Mouse (Mus musculus) left cerebral cortex, adult 11 months (tissue): Measurements from ENCODE around the gene Olfr1301.

Experiments used
- DNase-seq: peaks from one replicate; pipeline ENCODE4 v3.0.0; 2022; ENCODE audit warnings: low spot score

The Olfr1301 gene

DNA sequence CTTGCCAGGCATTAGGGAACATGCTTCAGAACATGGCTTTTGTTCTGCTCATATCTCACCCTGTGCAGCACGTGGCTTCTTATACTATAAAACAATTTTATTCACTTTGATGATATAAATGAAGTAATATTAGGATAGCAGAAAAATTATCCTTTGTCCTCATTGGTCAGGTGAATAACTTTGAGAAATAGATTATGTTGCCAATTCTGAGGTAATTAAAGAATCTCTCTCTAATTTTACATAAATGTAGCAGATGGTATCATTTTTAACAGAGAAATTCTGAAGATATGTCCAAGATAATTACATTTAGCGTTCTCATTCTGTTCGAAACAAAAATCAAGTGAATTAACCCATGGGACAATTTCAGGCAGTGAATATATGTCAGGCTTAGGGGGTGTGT, at the start of gene Olfr1301:
Gene Olfr1301, plus strand, starts transcription at position 301 of the 400 bp plus-strand sequence.
- DNase-seq: no peak

DNA sequence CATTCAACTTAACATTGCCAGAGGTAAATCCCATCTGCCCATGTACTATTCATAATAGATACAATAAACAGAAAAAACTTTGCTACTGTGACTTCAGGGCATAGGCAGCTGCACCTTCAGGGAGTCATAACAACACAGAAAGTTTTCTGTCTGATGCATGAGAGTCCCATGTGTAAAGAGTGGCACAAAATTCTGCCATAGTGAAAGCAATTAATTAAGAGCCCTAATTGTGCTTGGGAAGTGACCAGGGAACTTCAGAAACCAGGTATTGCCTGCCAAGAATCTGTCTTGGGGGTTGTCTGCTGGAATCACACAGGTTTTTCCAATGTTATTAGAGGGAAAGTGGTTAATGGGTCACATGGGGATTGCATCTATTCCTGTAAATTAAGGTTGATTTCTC, 24.1 kb upstream of the Olfr1301 start:
- DNase-seq: no peak

DNA sequence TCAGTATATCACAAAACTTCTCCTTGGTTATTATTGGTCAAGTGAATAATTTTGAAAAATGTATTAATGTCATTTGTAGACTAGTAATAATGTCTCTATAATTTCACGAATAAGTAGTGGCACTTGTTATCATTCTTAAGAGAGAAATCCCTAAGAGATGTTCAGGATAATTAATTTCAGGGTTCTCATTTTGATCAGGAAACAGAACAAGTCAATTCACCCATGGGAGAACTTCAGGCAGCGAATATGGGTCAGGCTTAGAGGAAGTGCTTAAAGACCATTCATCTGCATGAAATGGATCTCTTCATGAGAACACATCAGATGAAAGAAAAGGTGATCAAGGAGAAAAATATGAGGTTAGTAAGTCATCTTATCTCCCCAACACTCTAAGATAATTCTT, 26.3 kb downstream of the Olfr1301 start, which contains the start of gene Olfr1302:
Gene Olfr1302, plus strand, starts transcription at position 301 of the 400 bp plus-strand sequence.
- DNase-seq: no peak
